Mouse (Mus musculus): ENCODE results near the gene Irf2bp2.

GRCm38 (mm10) chr8:126570046-126570445 lies 23.7 kb downstream of the Irf2bp2 start:
- no peak for TF ChIP-seq TAL1 (IDR thresholded peaks at IDR 0.05; ENCODE audit: low read length)
- TF ChIP-seq GATA1 (IDR thresholded peaks at IDR 0.05; ENCODE audit: low read length) = no peak

Data from erythroblast, embryonic 14.5 days (primary cell).